Mouse (Mus musculus) colon, adult 2 months (tissue): ENCODE measurements around the gene Bid. TPM values are rescaled to one million over a fixed set of nuclear protein-coding genes. Genes with fewer than 3 reads are reported as not detected.

ENCODE experiments used
- polyA plus RNA-seq: library from polyadenylated mRNA; depleted of rRNA; stranded (reverse); fragments of >200 nt; gene quantifications from 2 replicates; pipeline ENCODE4 v1.2.3, GENCODE M21; 2012; rRNA removed

Gene Bid
- 7.7 TPM in 2 replicates for polyA plus RNA-seq

DNA sequence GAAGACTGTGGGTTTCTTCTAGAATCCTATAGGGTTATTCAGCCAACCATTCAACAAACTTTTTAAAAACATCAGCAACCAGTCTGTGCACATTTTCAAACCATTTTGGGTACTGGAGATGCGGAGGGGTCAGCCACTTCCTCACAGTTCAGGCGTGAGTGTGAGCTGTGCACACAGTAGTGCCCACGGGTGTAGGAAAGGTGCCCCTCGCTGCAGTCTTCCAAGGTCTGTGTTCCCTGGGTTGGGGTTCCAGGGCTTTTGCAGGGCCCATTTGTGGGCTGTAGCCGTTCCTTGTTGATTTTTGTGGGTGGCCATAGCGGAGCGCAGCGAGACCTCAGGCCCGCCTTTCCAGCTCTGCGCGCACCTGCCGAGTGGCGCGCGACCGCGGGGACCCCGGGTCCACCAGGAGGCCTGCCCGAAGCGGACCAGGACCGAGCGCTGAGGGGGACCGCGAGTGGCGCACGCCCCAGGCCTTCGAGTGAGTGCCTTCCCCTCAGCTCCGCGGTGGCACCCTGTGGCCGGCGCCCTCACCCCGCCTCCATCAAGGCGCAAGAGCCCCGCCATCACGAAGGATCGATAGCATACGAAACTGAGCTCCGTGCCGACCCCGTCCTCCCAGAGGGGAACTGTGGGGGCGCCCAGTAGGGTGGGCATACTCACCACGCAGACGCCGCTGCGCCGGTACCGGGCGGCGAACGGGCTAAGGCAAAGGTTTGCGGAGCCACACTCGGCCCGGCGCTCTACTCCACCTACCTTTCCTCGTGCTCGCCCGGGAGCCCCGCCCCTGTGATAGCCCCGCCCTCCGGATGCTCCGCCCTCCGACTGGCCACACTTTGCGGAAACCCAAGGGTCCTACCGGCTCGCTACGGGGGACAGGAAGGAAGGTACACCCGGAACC, at the start of gene Bid:
Gene Bid (minus strand): TSS at position 780 of the 898 bp plus-strand sequence.

Other genes with a start within 250 kb of the Bid start
- not detected in 2 replicates for gene Slc25a18, start 143.3 kb downstream of the Bid start, polyA plus RNA-seq
- 105 and 149 TPM in 2 replicates for gene Atp6v1e1, start 94.1 kb downstream of the Bid start, polyA plus RNA-seq
- gene Bcl2l13, start 80.6 kb downstream of the Bid start, polyA plus RNA-seq = 20.6 and 22.1 TPM in 2 replicates
- gene Mical3, start 214.1 kb upstream of the Bid start, polyA plus RNA-seq = 14.9 and 16.8 TPM in 2 replicates